Mouse (Mus musculus): ENCODE results near the gene Kif1bp. TPM values are rescaled to one million over a fixed set of nuclear protein-coding genes. Genes with fewer than 3 reads are reported as not detected.

The Kif1bp gene
- polyA plus RNA-seq, 1 experiment, result 16.8 TPM

DNA sequence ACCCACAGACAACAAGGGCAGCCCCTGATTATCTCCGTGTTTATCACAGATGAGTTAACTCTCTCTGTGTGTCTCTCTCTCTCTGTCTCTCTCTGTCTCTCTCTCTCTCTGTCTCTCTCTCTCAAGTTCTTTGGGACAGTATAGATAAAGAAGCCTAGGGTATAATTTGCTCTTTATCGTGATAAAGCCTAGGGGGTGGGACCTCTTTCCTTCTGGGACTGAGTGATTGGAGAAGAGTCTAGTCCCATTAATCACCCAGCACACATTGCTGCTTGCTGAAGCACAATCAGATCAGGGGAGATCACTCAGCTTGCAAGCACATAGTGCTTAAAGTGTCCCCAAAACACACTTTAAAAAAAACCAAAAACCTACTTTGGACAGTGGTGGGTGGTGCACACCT lies 57.3 kb downstream of the Kif1bp start:
- no peaks in the 10 kb centered on the region for H3K36me3 ChIP-seq (ENCODE audit: control insufficient read depth, insufficient read depth, low read length)
- no peak for DNase-seq (ENCODE audit: low read depth in 1 of 2, low spot score in 2 of 2)
- no peak for TF ChIP-seq POLR2A (IDR thresholded peaks at IDR 0.05; ENCODE audit: low read depth, low read length)
- H3K27ac ChIP-seq (ENCODE audit: insufficient read depth, low read length), result no peak overlapping the region
- WGBS, result 83% methylated on average over 2 of the region's 2 CpGs
- H3K4me1 ChIP-seq (ENCODE audit: control insufficient read depth, insufficient read depth, insufficient read length), result no peaks in the 10 kb centered on the region
- no peak overlapping the region for H3K4me3 ChIP-seq (ENCODE audit: extremely low read depth, insufficient read depth, insufficient read length)
- no peaks in the 10 kb centered on the region for H3K27me3 ChIP-seq (ENCODE audit: control insufficient read depth, insufficient read depth, low read length)

DNA sequence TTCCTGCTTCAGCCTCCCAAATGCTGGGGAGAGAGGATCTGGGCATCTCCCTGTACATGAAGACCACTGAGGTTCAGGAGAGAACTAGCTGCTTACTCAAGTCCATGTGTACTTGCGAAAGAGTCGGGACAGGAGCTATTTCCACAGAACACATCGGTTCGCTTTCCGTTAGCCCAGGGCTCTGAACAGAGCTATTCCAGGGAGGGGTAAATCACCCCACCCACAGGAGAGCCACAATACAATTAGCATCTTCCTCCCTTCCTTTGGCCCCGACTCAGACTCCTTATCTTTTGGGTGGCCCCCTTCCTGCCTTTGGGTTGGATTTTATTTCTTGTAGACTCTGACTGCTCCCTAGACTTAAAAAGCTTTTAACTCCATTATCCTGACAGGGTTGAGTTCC lies 60.7 kb downstream of the Kif1bp start:
- peaks cover 7% of the 10 kb centered on the region; the same call in 1 of the 2 replicates for H3K4me1 ChIP-seq (ENCODE audit: control insufficient read depth, insufficient read depth, insufficient read length)
- 73% methylated on average over 6 of the region's 6 CpGs for WGBS
- no peak overlapping the region for H3K27ac ChIP-seq (ENCODE audit: insufficient read depth, low read length)
- no peak overlapping the region for H3K4me3 ChIP-seq (ENCODE audit: extremely low read depth, insufficient read depth, insufficient read length)
- no peak for TF ChIP-seq CTCF (IDR thresholded peaks at IDR 0.05; ENCODE audit: extremely low read depth, insufficient read depth, insufficient read length, insufficient replicate concordance)
- no peak for TF ChIP-seq POLR2A (IDR thresholded peaks at IDR 0.05; ENCODE audit: low read depth, low read length)
- DNase-seq (ENCODE audit: low read depth in 1 of 2, low spot score in 2 of 2), result no peak
- H3K36me3 ChIP-seq (ENCODE audit: control insufficient read depth, insufficient read depth, low read length), result no peaks in the 10 kb centered on the region
- no peaks in the 10 kb centered on the region for H3K27me3 ChIP-seq (ENCODE audit: control insufficient read depth, insufficient read depth, low read length)

DNA sequence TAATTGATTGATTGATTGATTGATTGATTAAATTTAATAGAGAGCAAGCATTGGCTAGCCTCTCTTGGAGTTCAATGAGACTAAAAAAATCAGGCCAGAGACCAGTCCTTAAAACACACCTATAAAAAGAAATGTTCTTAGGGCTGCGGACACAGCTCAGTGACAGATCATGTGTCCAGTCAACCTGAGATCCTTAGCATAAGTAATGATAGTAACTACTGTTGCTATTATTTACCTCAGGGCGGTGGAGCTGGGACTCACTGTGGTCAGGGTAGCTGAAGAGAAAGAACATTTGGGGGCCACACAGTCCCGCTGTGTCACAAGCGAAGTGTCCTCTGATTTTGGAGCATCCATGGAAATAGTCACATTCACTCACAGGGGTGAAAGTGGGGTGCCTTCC lies 65.4 kb downstream of the Kif1bp start:
- DNase-seq (ENCODE audit: low read depth in 1 of 2, low spot score in 2 of 2), result peak in 1 of 2 experiments; percentile 31
- peak overlapping the region; percentile 19 for H3K27ac ChIP-seq (ENCODE audit: insufficient read depth, low read length)
- H3K27me3 ChIP-seq (ENCODE audit: control insufficient read depth, insufficient read depth, low read length), result no peaks in the 10 kb centered on the region
- no peaks in the 10 kb centered on the region for H3K36me3 ChIP-seq (ENCODE audit: control insufficient read depth, insufficient read depth, low read length)
- peaks cover 16% of the 10 kb centered on the region for H3K4me1 ChIP-seq (ENCODE audit: control insufficient read depth, insufficient read depth, insufficient read length)
- H3K4me3 ChIP-seq (ENCODE audit: extremely low read depth, insufficient read depth, insufficient read length), result no peak overlapping the region
- 65% methylated on average over 4 of the region's 4 CpGs for WGBS
- TF ChIP-seq CTCF (IDR thresholded peaks at IDR 0.05; ENCODE audit: extremely low read depth, insufficient read depth, insufficient read length, insufficient replicate concordance) (no peak), POLR2A (IDR thresholded peaks at IDR 0.05; ENCODE audit: low read depth, low read length) (no peak)

DNA sequence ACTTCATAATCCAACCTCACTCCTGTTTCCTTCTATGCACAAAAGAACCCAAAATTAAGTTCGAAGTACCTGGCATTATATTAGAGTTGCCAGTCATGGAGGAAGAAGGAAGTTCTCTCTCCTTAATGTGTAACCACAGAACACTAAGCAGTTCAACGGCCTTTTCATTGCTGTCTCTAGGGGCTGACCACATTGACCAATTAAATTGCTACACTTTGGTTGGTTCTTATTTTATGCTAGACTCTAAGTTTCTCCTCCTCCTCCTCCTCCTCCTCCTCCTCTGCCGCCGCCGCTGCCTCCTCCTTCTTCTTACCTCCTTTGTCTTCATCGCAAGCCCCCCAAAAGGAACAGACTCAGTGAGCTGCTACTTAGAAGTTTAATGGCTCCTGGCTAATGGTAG lies 66.7 kb downstream of the Kif1bp start:
- no peak for DNase-seq (ENCODE audit: low read depth in 1 of 2, low spot score in 2 of 2)
- no peak for TF ChIP-seq POLR2A (IDR thresholded peaks at IDR 0.05; ENCODE audit: low read depth, low read length)
- TF ChIP-seq CTCF (IDR thresholded peaks at IDR 0.05; ENCODE audit: extremely low read depth, insufficient read depth, insufficient read length, insufficient replicate concordance), result no peak
- 28% methylated on average over 6 of the region's 6 CpGs for WGBS

DNA sequence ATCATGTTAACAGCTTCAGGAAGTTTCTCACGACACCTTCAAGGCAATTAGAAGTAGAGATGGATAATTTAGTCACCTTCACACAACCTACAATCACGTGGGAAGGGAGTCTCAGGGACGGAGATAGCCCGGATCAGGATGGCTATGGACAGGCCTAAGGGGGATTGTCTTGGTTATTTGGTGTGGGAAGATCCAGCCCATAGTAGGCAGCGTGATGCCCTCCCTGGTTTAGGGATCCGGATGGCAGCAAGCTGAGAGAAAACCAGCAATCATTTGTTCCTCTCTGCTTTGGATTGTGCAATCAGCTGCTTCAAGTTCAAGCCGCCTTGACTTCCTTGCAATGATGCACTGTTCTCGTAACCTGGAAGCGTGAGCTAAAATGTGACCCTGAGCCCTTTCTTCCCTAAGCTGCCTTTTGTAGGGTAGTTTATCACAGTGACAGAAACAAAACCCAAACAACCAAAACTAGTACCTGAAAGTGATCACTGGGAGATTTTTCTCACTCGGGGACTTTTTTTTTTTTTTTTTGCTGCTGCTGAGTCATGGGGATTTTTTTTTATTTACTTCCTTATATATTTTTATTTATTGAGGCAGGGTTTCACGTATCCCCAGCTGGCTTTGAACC lies 69.1 kb downstream of the Kif1bp start:
- 64% methylated on average over 11 of the region's 11 CpGs for WGBS
- TF ChIP-seq CTCF (IDR thresholded peaks at IDR 0.05; ENCODE audit: extremely low read depth, insufficient read depth, insufficient read length, insufficient replicate concordance), result no peak
- no peak for TF ChIP-seq POLR2A (IDR thresholded peaks at IDR 0.05; ENCODE audit: low read depth, low read length)
- Histone ChIP-seq H3K27ac (ENCODE audit: insufficient read depth, low read length) (peak overlapping the region; percentile 97), H3K4me3 (ENCODE audit: extremely low read depth, insufficient read depth, insufficient read length) (no peak overlapping the region), H3K36me3 (ENCODE audit: control insufficient read depth, insufficient read depth, low read length) (no peaks in the 10 kb centered on the region), H3K4me1 (ENCODE audit: control insufficient read depth, insufficient read depth, insufficient read length) (peaks cover 21% of the 10 kb centered on the region), H3K27me3 (ENCODE audit: control insufficient read depth, insufficient read depth, low read length) (no peaks in the 10 kb centered on the region)
- DNase-seq (ENCODE audit: low read depth in 1 of 2, low spot score in 2 of 2), result no peak

More for the DNA sequence above, 66.7 kb downstream of the Kif1bp start:
- H3K36me3 ChIP-seq (ENCODE audit: control insufficient read depth, insufficient read depth, low read length), result no peaks in the 10 kb centered on the region
- H3K27me3 ChIP-seq (ENCODE audit: control insufficient read depth, insufficient read depth, low read length), result no peaks in the 10 kb centered on the region
- H3K4me3 ChIP-seq (ENCODE audit: extremely low read depth, insufficient read depth, insufficient read length), result no peak overlapping the region
- H3K27ac ChIP-seq (ENCODE audit: insufficient read depth, low read length), result 0 out of 2 replicates have a peak overlapping the region, but pooled peaks have one; percentile 17
- peaks cover 16% of the 10 kb centered on the region for H3K4me1 ChIP-seq (ENCODE audit: control insufficient read depth, insufficient read depth, insufficient read length)

DNA sequence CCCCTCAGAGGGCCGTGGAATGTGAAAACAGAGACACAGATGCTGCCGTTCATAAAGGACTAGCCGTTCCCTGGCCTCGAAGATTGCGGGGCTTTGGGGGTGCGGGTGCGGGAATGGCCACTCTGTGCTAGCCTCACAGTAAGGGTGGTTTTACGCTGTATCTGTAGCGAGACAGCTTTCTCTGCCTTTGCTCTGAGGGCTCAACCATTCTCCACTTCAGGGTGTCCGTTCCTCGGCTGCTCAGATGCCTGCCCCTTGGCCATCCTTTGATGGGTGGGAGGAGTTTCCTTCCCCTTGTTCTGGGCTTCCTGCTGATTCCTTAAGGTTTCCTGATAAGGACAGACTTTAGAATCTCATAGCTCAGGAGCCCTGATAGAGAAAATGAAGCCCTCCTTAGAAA lies 69.8 kb downstream of the Kif1bp start:
- H3K27ac ChIP-seq (ENCODE audit: insufficient read depth, low read length), result peak overlapping the region; percentile 97

DNA sequence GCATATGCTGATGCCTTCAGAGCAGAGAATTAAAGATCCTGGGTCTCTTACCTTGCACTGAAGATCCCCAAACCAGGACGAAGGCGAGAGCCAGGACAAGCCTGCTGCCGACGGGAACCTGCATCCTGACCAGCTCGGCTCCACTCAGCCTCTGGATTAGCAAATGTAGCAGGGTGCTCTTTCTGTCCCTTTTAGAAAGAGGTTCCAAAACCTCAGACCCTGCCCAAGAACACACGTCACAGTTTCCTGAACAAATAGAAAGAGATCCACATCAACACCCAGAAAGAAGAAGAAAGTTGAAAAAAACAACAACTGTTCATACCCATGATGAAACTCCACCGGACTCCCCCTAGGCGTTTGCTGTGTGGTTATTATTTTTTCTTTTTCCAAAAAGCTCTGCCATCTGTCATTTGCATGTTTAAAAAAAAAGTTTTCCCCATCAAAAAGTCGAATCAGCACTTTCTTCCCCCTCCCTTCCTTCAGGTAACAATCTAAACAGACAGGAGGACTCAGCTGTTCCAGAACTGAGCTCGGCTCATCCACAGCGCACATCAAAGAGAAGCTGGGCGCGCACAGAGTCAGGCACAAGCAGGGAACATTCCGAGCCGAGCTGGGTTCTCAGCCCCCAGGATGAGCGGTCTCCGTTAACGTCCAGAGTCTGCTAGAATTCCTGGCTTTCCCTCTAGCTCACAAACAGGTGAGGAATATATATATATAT lies 70.5 kb downstream of the Kif1bp start:
- H3K27ac ChIP-seq (ENCODE audit: insufficient read depth, low read length), result peak overlapping the region; percentile 97
- WGBS, result under 1% methylated on average over 18 of the region's 18 CpGs
- peak; percentile 72 to 84 for DNase-seq (ENCODE audit: low read depth in 1 of 2, low spot score in 2 of 2)
- no peaks in the 10 kb centered on the region for H3K27me3 ChIP-seq (ENCODE audit: control insufficient read depth, insufficient read depth, low read length)
- H3K4me3 ChIP-seq (ENCODE audit: extremely low read depth, insufficient read depth, insufficient read length), result peak overlapping the region; percentile 86
- peaks cover 14% of the 10 kb centered on the region for H3K4me1 ChIP-seq (ENCODE audit: control insufficient read depth, insufficient read depth, insufficient read length)
- TF ChIP-seq CTCF (IDR thresholded peaks at IDR 0.05; ENCODE audit: extremely low read depth, insufficient read depth, insufficient read length, insufficient replicate concordance), result no peak
- TF ChIP-seq POLR2A (IDR thresholded peaks at IDR 0.05; ENCODE audit: low read depth, low read length), result peak; percentile 97
- no peaks in the 10 kb centered on the region for H3K36me3 ChIP-seq (ENCODE audit: control insufficient read depth, insufficient read depth, low read length)

More for the DNA sequence above, 69.8 kb downstream of the Kif1bp start:
- Histone ChIP-seq H3K36me3 (ENCODE audit: control insufficient read depth, insufficient read depth, low read length) (no peaks in the 10 kb centered on the region), H3K4me3 (ENCODE audit: extremely low read depth, insufficient read depth, insufficient read length) (peak overlapping the region; percentile 86), H3K27me3 (ENCODE audit: control insufficient read depth, insufficient read depth, low read length) (no peaks in the 10 kb centered on the region), H3K4me1 (ENCODE audit: control insufficient read depth, insufficient read depth, insufficient read length) (peaks cover 19% of the 10 kb centered on the region)
- TF ChIP-seq CTCF (IDR thresholded peaks at IDR 0.05; ENCODE audit: extremely low read depth, insufficient read depth, insufficient read length, insufficient replicate concordance) (no peak), POLR2A (IDR thresholded peaks at IDR 0.05; ENCODE audit: low read depth, low read length) (no peak)
- WGBS, result 3% methylated on average over 11 of the region's 11 CpGs
- no peak for DNase-seq (ENCODE audit: low read depth in 1 of 2, low spot score in 2 of 2)

Data from spleen, adult 2 months (tissue).